Mouse (Mus musculus): ENCODE results near the gene Zscan26.
"Not testable (repeated sequence)": the region's sequence is repeated elsewhere in the genome, so short reads cannot be mapped to it uniquely, and the experiment has no call there.

The Zscan26 gene

DNA sequence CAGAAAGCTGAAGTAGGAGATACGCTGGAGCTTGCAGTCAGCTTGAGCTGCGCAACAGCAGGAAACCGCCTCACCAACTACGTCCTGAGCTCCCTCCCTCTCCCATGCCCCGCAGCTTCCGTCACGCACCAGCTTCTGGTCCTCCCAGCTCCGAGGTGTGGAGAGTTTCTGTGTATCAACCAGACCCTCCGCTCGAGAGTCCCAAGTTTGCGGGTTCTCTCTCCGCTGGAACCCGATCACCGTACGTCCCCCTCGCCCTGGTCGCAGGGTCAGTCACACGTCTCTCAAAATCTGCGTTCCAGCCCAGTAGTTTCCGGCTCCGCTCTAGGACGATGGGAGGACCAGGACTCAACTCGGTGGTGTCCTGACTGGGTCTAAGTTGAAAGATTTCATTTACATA, at the start of gene Zscan26:
Zscan26 (minus strand) TSS at position 282 of the 400 bp plus-strand sequence.
- DNase-seq: peak; percentile 78

GRCm38 (mm10) chr13:21502296-21502695, 48.8 kb upstream of the Zscan26 start:
- DNase-seq: no peak

DNA sequence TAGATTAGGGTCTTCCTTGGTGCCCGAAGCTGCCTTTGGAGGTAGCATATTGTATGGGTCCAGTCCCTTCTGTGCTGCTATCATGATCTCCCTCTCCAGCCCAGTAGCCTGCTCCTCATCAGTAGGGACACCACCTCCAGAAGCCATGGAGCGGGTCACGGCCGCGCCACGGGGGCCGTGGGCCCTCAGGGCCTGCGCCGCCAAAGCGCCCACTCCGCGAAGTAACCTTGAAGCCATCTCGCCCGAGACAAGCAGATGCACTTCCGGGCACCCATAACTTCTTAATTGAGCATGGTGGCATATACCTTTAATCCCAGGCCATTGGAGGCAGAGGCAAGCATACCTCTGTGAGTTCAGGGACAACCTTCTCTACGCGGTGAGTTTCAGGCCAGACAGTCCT, 47.7 kb upstream of the Zscan26 start, which contains the start of gene Gm11273:
Gm11273 (minus strand) TSS at position 237 of the 400 bp plus-strand sequence.
- DNase-seq: not testable (repeated sequence)

DNA sequence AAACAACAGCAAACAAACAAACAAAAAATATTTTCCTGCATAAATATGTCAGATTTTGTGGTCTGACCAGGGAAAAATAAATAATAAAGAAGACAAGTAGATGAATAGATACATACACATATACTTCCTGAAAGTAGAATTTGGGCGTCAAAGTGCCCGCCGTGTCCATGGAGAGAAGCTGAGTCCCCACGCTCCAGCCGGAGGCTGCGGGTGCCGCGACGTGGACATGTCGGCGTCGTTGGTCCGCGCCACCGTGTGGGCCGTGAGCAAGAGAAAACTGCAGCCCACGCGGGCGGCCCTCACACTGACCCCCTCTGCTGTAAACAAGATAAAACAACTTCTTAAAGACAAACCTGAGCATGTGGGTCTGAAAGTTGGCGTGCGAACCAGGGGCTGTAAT, 41.5 kb upstream of the Zscan26 start, which contains the start of gene AK157302:
AK157302 (plus strand) TSS at position 144 of the 400 bp plus-strand sequence.
- DNase-seq: peak; percentile 14

- DNase-seq: no peak
Measured at GRCm38 (mm10) chr13:21492847-21493246, 39.3 kb upstream of the Zscan26 start.

DNA sequence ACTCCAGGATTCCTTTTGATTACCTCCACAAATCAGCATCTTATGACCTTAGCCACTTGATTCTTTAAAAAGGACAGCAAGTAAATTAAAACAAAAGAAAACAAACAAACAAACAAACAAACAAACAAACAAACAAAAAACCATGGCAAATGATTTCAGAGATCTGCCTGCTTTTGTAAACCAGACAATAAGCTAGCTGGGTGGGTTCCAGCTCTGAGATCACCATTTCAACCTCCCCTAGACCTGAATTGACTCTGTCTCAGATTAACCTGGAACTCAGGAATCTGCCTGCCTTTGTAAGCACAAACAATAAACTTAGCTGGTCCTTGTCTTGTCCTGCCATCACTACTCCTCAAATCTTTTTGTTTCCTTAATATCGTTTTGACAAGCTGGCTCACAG, 33.4 kb upstream of the Zscan26 start:
- no peak for DNase-seq

DNA sequence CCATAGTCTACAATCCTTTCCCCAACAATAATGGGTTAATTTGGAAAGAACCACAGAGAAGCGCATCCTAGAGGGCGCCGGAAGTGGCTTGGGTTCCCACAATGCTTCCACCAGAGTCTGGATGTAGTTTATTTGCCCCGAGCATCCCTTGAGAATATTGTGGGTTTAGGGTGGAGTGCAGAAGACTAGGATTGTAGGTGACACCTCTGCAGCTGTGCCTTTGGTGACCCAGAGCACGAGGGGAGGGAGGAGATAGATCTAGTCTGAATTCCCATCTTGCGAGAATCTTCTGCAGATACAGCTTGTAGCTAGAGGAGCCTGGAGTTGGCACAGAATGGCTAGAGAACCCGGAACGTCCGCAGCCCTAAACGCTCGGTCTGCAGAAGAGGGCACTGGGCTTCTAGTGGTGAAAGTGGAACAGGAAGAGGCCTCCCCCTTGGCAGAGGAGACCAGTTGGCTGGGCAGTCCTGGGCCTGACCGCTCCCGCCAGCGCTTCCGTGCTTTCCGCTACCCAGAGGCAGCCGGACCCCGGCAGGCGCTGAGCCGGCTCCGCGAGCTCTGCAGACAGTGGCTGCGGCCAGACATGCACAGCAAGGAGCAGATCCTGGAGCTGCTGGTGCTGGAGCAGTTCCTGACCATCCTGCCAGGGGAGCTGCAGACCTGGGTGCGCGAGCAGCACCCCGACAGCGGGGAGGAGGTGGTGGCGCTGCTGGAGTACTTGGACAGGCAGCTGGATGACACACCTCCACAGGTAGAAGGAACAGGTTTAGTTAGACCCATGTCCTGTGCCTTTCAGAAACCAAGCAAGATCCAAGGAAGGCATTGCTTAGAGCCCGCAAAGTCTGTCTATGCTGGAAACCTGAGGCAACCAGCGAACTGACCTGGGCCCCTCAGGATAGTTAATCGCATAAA, 25.5 kb upstream of the Zscan26 start, which contains the start of the genes Zkscan4 and Gm10065:
Zkscan4 (plus strand) TSS at position 149 of the 912 bp plus-strand sequence.
Gm10065 (minus strand) TSS at position 683 of the 912 bp plus-strand sequence.
- DNase-seq: peak; percentile 72

DNA sequence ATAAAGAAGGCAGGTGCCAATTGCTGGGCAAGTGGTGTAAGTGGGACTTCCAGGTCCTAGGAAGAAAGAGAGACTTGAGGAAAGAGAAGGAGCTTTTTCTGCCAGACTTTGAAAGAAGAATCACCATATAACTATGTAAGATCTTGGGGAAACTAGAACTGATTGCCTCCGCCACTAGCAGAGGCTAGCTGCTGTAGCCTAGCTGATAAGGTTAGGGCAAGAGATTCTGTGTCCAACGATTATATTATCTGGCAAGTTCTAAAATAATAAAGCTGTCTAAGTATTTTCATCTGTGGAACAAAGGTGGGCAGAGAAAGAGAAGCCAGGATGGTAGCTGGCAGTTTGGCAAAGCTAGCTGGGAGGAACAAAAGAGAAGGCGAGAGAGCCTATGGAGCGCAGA, 18.9 kb upstream of the Zscan26 start:
- DNase-seq: no peak

DNA sequence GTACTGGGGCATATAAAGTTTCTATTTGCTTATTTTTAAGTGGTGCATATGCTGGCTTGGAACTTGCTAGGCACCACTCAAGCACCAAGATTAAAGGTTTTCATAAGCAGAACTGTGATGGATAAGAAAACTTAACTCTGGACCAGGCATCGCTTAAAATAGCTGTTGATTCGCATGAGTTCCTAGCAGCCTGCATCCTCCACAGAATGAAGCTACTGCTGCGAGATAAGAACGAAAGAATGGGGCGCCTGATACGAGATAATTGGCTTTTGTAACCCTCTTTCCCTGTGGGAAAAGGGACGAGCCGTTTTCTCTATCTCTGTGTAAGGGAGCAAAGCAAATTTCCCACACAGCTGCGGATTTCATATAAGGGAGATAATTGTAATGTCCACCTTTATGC, 15.6 kb upstream of the Zscan26 start:
- no peak for DNase-seq

- DNase-seq: peak; percentile 89
Measured at GRCm38 (mm10) chr13:21468061-21469019, 14.8 kb upstream of the Zscan26 start, which contains the start of gene Nkapl. Gene Nkapl (minus strand): TSS chr13:21468509.

- DNase-seq: no peak
Measured at GRCm38 (mm10) chr13:21467336-21467735, 13.8 kb upstream of the Zscan26 start.

GRCm38 (mm10) chr13:21462516-21462915, 9.0 kb upstream of the Zscan26 start:
- DNase-seq: not testable (repeated sequence)

DNA sequence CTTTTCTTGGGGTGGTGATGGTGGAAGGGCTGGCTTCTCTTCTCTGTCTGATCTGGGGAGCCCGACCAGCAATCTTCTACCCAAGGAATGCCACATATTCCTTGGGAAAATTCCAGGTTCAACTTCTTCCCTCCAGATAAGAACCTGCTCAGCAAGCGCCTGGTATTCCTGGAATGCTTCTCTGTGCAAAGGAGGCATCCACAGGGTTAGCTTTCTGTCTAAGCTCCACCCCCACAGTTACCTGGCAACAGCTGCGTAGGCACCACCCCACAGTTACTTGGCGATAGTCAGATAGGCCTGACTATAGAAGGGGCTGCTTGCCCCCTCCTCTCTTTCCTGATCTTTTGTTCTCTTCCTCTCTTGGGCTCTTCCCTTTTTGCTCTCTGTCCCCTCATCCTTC, 2.8 kb upstream of the Zscan26 start:
- DNase-seq: no peak

DNA sequence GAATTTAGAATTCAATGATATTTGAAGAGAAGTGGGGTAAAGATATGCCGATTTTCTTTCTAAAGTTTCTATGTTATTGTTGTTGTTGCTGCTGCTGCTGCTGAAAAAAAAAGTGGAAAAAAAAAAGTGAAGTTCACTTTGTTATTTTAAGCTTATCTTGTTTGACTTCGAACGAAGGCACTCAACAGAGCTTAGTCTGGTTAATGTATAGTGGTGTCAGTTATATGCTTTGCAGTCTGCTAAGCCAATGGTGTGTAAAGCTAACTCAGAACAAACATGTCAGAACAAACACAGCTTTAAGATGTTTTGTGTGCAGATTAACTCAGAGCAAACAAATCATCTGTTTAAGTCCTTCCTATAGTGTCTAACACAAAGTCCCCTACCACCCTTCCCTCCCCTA, 603 bp upstream of the Zscan26 start:
- DNase-seq: no peak

DNA sequence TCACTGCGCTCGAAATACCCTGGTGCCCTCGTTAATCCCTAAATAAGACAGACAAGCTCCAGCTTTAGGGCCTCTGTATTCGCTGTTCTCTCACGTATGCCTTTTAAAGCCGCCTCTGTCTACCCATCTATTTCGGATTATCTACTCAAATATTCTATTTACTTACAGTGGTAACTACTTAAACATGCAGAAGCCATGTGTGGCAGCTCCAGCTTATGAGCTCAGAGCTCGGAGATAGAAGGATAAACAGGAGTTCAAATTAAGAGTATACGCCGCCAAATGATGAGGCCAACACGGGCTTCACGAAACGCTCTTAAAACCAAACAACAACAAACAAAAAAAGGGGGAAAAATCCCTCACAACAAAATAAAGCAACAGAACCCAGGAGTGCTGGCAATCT, 488 bp downstream of the Zscan26 start:
- no peak for DNase-seq

DNA sequence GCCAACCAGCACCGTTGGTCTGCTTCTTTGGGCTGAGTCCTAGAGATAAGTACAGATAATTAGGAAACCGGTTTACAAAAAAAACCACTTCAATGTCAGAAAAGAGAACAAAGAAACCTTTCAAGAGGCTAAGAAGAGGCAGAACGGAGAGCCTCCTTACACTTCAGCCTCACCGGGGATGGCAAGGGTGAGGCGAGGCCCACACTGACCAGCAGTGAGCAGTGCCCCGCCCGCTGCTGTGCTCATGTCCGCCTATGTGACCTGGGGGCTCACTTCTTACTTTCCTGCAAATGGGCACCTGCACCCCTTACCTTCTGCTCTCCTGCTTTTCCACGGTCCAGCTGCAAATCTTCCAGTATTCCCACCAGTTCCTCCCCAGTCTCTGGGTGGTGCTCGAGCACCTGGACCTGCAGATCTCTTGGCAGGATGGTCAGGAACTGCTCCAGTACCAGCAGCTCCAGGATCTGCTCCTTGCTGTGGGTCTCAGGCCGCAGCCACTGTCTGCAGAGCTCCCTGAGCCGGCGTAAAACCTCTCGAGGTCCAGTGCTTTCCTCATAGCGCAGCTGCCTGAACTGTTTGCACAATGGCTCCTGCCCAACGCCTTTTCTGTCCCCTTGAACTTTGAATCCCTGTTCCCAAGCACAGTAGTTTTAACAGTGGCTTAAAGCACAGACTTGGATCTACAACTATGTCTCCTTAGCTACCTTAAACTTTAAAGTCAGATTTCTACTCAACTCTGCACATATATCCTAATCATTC, 5.5 kb downstream of the Zscan26 start:
- DNase-seq: no peak

DNA sequence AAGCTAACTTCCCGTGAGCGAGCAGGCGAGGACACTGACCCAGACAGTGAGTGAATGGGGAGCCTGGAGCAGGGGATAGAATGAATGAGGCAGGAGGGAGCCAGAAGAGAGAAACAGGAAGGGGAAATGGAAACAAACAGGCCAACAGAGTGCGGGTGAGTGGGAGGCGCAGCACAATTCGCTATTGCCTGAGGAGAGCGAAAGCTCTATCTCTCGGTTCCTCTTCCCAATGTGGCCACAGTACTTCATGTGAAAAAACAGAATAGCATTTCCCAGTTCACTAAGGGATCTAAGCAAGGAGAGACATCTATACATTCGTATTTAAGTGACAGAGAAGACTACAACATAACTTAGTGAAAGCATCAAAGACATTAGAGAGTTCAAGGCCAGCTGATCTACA, 6.7 kb downstream of the Zscan26 start:
- DNase-seq: no peak

DNA sequence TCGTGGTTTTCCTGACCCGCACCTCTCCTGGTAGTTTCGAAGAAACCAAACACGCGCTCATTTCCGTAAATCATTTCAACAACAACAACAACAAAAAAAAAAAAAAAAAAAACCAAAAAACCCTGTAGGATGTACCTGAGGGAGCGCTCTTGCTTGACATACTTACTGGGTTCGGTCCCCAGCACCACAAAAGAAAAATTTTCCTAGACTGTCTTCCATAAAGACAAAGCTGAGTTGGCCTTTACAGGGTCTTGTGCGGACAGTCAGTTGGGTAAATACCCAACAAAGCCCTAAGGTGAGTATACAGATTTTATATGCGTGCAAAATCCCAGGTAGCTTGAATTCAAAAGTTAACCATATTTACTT, 12.3 kb downstream of the Zscan26 start:
- no peak for DNase-seq

GRCm38 (mm10) chr13:21440503-21441206, 12.9 kb downstream of the Zscan26 start, which contains the start of gene Pgbd1:
Gene Pgbd1 (minus strand): TSS chr13:21441058.
- DNase-seq: peak; percentile 87

GRCm38 (mm10) chr13:21435476-21435875, 18.1 kb downstream of the Zscan26 start:
- DNase-seq: no peak

GRCm38 (mm10) chr13:21427631-21428030, 25.9 kb downstream of the Zscan26 start:
- DNase-seq: no peak

GRCm38 (mm10) chr13:21423301-21423700, 30.2 kb downstream of the Zscan26 start:
- DNase-seq: no peak
